Mouse (Mus musculus): ENCODE results near the gene Sergef. TPM values are rescaled to one million over a fixed set of nuclear protein-coding genes. Genes with fewer than 3 reads are reported as not detected.

Gene Sergef
- polyA plus RNA-seq, 1 experiment from 2014 or later, result 49.1 TPM

- H3K9me3 ChIP-seq (replicated peaks), result no peaks in the 10 kb centered on the region
- no peaks in the 10 kb centered on the region for H3K27me3 ChIP-seq (replicated peaks)
- H3K4me2 ChIP-seq, result peak overlapping the region; percentile 23; the same call in 1 of the 2 replicates
- H3K27ac ChIP-seq (replicated peaks), result peak overlapping the region; percentile 54
- H3K4me3 ChIP-seq (replicated peaks), result no peak overlapping the region
- H3K36me3 ChIP-seq, result no peaks in the 10 kb centered on the region
- H3K9ac ChIP-seq (replicated peaks), result no peak overlapping the region
- peaks cover 32% of the 10 kb centered on the region for H3K4me1 ChIP-seq
- WGBS, result 81% methylated on average over 11 of the region's 11 CpGs
- ATAC-seq (ENCODE audit: low FRiP score), result 0 out of 2 replicates have a peak, but pooled peaks have one; percentile 42
Measured at GRCm38 (mm10) chr7:46534767-46535428, 104.7 kb downstream of the Sergef start.

DNA sequence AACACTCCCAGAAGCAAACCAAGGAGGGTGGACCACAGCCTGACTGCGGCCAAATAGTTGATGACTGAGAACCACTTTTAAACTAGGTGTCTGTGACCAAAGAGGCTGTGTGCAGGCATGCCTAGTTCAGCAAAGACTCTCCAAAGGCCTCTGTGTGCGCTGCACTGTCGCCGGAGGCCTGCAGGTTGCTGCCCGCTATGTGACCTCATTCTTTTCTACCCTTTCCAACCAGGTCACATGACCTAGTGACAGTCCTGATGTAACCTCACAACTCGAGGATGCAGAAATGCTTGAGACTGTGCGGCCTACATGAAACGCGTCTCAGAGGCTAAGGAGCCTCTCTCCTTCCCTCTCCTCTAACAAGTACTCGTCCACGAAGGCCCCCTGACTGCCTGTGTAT lies 106.1 kb downstream of the Sergef start:
- Histone ChIP-seq H3K4me3 (replicated peaks) (no peak overlapping the region), H3K9ac (replicated peaks) (no peak overlapping the region), H3K4me2 (no peak overlapping the region), H3K9me3 (replicated peaks) (no peaks in the 10 kb centered on the region), H3K27ac (replicated peaks) (no peak overlapping the region), H3K4me1 (peaks cover 35% of the 10 kb centered on the region), H3K27me3 (replicated peaks) (no peaks in the 10 kb centered on the region), H3K36me3 (no peaks in the 10 kb centered on the region)
- 77% methylated on average over 11 of the region's 11 CpGs for WGBS
- no peak for ATAC-seq (ENCODE audit: low FRiP score)

- no peak for ATAC-seq (ENCODE audit: low FRiP score)
- H3K4me1 ChIP-seq, result peaks cover 32% of the 10 kb centered on the region
- WGBS, result 87% methylated on average over 5 of the region's 5 CpGs
- no peak overlapping the region for H3K4me2 ChIP-seq
- H3K27ac ChIP-seq (replicated peaks), result no peak overlapping the region
- no peak overlapping the region for H3K9ac ChIP-seq (replicated peaks)
- H3K27me3 ChIP-seq (replicated peaks), result no peaks in the 10 kb centered on the region
- H3K36me3 ChIP-seq, result no peaks in the 10 kb centered on the region
- H3K4me3 ChIP-seq (replicated peaks), result no peak overlapping the region
- H3K9me3 ChIP-seq (replicated peaks), result no peaks in the 10 kb centered on the region
Measured at GRCm38 (mm10) chr7:46531345-46531744, 108.3 kb downstream of the Sergef start.

DNA sequence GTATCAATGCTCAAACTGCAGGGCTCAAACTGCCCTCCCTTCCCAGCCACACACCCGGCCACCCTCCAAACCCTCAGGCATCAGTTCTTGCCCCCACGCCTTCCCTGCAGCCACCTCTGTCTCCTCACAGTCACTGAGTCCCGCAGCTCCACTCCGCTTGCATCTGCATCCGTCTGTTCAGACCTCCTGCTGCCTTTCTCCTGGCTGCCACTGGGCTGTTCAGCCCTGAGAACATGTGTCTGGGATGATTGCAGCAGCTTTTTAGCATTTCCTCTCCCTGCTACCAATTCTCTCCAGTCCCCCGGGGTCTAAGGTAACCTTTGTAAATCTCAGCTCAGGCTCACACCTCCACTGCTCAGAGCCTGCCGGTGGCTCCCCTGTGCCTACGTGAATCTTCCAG lies 109.7 kb downstream of the Sergef start:
- Histone ChIP-seq H3K4me3 (replicated peaks) (no peak overlapping the region), H3K9me3 (replicated peaks) (no peaks in the 10 kb centered on the region), H3K4me1 (peaks cover 20% of the 10 kb centered on the region), H3K36me3 (no peaks in the 10 kb centered on the region), H3K27me3 (replicated peaks) (no peaks in the 10 kb centered on the region), H3K9ac (replicated peaks) (no peak overlapping the region), H3K27ac (replicated peaks) (no peak overlapping the region), H3K4me2 (no peak overlapping the region)
- WGBS, result 36% methylated on average over 8 of the region's 8 CpGs
- ATAC-seq (ENCODE audit: low FRiP score), result peak; percentile 57; the same call in 1 of the 2 replicates

GRCm38 (mm10) chr7:46529259-46529658 lies 110.3 kb downstream of the Sergef start:
- H3K9me3 ChIP-seq (replicated peaks), result no peaks in the 10 kb centered on the region
- H3K4me2 ChIP-seq, result no peak overlapping the region
- no peak overlapping the region for H3K9ac ChIP-seq (replicated peaks)
- WGBS, result 87% methylated on average over 5 of the region's 5 CpGs
- H3K4me1 ChIP-seq, result peaks cover 15% of the 10 kb centered on the region; the same call in 1 of the 2 replicates
- H3K36me3 ChIP-seq, result no peaks in the 10 kb centered on the region
- no peak for ATAC-seq (ENCODE audit: low FRiP score)
- H3K27ac ChIP-seq (replicated peaks), result no peak overlapping the region
- H3K27me3 ChIP-seq (replicated peaks), result no peaks in the 10 kb centered on the region
- no peak overlapping the region for H3K4me3 ChIP-seq (replicated peaks)

DNA sequence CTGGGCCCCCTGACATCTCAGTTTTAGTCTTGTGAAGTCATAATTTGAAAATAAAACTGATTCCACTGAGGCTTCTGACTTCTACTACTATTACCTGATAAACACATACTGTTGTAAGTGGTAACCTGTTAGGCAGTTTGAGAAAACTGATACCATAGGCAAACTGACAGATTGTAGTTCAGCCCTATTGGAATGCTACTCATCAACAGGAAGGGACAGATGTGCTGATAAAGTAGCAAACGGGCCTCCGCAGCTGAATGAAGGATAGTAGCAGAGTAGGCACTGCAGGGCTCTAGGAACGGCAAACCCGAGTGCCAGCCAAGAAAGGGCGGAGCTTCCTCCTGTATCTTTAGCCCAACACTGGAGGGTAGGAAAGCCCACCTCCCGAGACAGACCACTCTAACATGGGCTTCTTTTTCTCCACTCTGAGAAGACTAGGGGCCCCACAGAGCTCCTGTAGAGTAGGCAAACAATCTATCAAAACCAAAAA lies 112.9 kb downstream of the Sergef start:
- no peaks in the 10 kb centered on the region for H3K9me3 ChIP-seq (replicated peaks)
- no peak overlapping the region for H3K9ac ChIP-seq (replicated peaks)
- H3K4me1 ChIP-seq, result peaks cover 7% of the 10 kb centered on the region; the same call in 1 of the 2 replicates
- 65% methylated on average over 6 of the region's 6 CpGs for WGBS
- H3K4me2 ChIP-seq, result no peak overlapping the region
- no peak for ATAC-seq (ENCODE audit: low FRiP score)
- no peaks in the 10 kb centered on the region for H3K36me3 ChIP-seq
- no peak overlapping the region for H3K27ac ChIP-seq (replicated peaks)
- no peak overlapping the region for H3K4me3 ChIP-seq (replicated peaks)
- no peaks in the 10 kb centered on the region for H3K27me3 ChIP-seq (replicated peaks)

- no peak for ATAC-seq (ENCODE audit: low FRiP score)
Measured at GRCm38 (mm10) chr7:46523215-46523614, 116.4 kb downstream of the Sergef start.

DNA sequence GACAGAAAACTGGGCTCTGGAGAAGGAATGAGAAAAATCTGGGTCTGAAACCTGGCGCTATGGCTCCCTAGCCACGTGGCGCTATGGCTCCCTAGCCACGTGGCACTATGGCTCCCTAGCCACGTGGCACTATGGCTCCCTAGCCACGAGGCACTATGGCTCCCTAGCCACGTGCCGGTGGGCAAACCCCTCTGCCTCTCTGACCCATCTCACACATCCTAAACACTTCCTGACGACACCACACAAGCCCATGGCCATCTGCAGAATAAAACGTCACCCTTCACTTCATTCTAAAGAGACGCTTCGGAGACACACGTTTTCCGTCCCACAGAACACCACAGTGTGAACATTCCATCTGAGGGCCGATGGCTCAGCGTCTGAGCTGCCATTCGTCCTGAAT lies 117.8 kb downstream of the Sergef start:
- WGBS, result 93% methylated on average over 17 of the region's 17 CpGs
- Histone ChIP-seq H3K4me3 (replicated peaks) (no peak overlapping the region), H3K9ac (replicated peaks) (no peak overlapping the region), H3K4me2 (no peak overlapping the region), H3K4me1 (peaks cover 17% of the 10 kb centered on the region), H3K27ac (replicated peaks) (no peak overlapping the region), H3K36me3 (no peaks in the 10 kb centered on the region), H3K27me3 (replicated peaks) (no peaks in the 10 kb centered on the region), H3K9me3 (replicated peaks) (no peaks in the 10 kb centered on the region)
- no peak for ATAC-seq (ENCODE audit: low FRiP score)

More at GRCm38 (mm10) chr7:46523215-46523614, 116.4 kb downstream of the Sergef start:
- no peak overlapping the region for H3K4me2 ChIP-seq
- H3K27me3 ChIP-seq (replicated peaks), result no peaks in the 10 kb centered on the region
- H3K36me3 ChIP-seq, result no peaks in the 10 kb centered on the region
- no peak overlapping the region for H3K27ac ChIP-seq (replicated peaks)
- peaks cover 17% of the 10 kb centered on the region for H3K4me1 ChIP-seq
- no peaks in the 10 kb centered on the region for H3K9me3 ChIP-seq (replicated peaks)
- 85% methylated on average over 7 of the region's 7 CpGs for WGBS
- no peak overlapping the region for H3K9ac ChIP-seq (replicated peaks)
- no peak overlapping the region for H3K4me3 ChIP-seq (replicated peaks)

DNA sequence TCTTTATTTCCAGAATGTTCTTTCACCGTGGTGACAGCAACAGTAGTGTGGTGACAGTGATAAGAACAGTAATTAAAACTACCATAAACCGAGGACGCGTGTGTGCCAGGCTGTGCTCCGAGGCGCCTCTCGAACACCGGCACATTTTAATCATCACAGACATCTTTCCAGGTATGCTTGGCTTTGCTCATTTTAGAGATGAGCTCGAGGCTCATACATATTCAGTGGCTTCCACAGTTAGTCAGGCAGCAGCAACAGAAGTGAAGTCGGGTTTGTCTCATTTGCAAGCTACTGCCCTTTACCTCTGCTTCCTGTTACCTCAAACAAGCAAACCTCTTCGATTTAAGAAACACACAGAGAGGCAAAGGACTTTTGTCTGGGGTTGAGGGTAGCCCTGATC lies 120.5 kb downstream of the Sergef start:
- 48% methylated on average over 11 of the region's 11 CpGs for whole genome bisulfite sequencing
- no peak overlapping the region for H3K27ac ChIP-seq (replicated peaks)
- ATAC-seq (ENCODE audit: low FRiP score), result 0 out of 2 replicates have a peak, but pooled peaks have one; percentile 16

DNA sequence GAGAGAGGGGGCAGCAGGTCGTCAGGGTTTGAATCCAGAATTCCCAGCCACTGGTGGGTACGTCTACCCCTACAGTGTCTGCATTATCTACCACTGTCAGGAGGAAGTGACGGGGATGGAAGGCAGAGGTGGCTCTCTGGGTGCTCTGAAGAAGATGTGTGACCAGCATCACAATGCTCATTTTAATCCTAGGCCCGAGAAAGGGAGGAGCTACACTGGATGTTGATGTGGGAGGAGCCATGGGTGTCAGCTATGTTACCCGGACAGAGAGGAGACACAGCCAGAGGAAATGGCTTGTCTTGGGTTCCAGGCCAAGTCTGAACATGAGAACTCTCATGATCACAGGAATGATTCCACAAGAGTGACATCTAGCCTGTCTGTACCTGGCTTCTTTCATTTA lies 122.4 kb downstream of the Sergef start:
- peaks cover 17% of the 10 kb centered on the region for H3K4me1 ChIP-seq
- ATAC-seq (ENCODE audit: low FRiP score), result no peak

More for the DNA sequence above, 120.5 kb downstream of the Sergef start:
- Histone ChIP-seq H3K36me3 (no peaks in the 10 kb centered on the region), H3K4me3 (replicated peaks) (no peak overlapping the region), H3K27me3 (replicated peaks) (no peaks in the 10 kb centered on the region), H3K9me3 (replicated peaks) (no peaks in the 10 kb centered on the region), H3K9ac (replicated peaks) (no peak overlapping the region), H3K4me2 (no peak overlapping the region), H3K4me1 (peaks cover 17% of the 10 kb centered on the region)

GRCm38 (mm10) chr7:46515960-46516359 lies 123.6 kb downstream of the Sergef start:
- WGBS, result 87% methylated on average over 5 of the region's 5 CpGs
- H3K9me3 ChIP-seq (replicated peaks), result no peaks in the 10 kb centered on the region
- no peak overlapping the region for H3K9ac ChIP-seq (replicated peaks)
- H3K4me3 ChIP-seq (replicated peaks), result no peak overlapping the region
- H3K4me1 ChIP-seq, result peaks cover 20% of the 10 kb centered on the region
- ATAC-seq (ENCODE audit: low FRiP score), result no peak
- no peaks in the 10 kb centered on the region for H3K27me3 ChIP-seq (replicated peaks)
- H3K27ac ChIP-seq (replicated peaks), result no peak overlapping the region
- no peak overlapping the region for H3K4me2 ChIP-seq
- H3K36me3 ChIP-seq, result no peaks in the 10 kb centered on the region

More for the DNA sequence above, 122.4 kb downstream of the Sergef start:
- Histone ChIP-seq H3K4me2 (no peak overlapping the region), H3K27me3 (replicated peaks) (no peaks in the 10 kb centered on the region), H3K9me3 (replicated peaks) (no peaks in the 10 kb centered on the region), H3K27ac (replicated peaks) (no peak overlapping the region), H3K36me3 (no peaks in the 10 kb centered on the region), H3K4me3 (replicated peaks) (no peak overlapping the region), H3K9ac (replicated peaks) (no peak overlapping the region)
- WGBS, result 59% methylated on average over 5 of the region's 5 CpGs

DNA sequence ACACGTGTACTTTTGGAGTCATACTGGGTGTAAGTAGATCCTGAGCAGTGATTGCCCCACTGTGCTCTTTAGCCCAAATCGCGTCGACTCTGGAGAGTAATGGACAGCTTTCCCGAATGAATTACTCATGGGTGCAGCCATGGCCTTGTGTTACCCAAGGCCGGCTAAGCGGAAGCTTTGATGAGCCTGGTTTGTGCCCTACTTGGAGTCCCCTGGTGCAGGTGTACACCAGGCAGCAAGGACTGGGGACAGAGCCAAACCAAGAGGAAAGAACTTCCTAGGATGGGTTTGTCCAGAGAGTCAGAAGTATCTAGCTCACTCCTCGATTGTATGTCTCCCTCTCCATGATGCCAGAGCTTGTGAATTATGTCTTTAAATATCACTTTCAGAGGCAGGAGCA lies 124.6 kb downstream of the Sergef start:
- H3K27ac ChIP-seq (replicated peaks), result no peak overlapping the region
- H3K4me1 ChIP-seq, result peaks cover 22% of the 10 kb centered on the region
- H3K27me3 ChIP-seq (replicated peaks), result no peaks in the 10 kb centered on the region
- no peak overlapping the region for H3K4me2 ChIP-seq
- H3K4me3 ChIP-seq (replicated peaks), result no peak overlapping the region
- ATAC-seq (ENCODE audit: low FRiP score), result no peak
- 92% methylated on average over 8 of the region's 8 CpGs for WGBS
- H3K36me3 ChIP-seq, result no peaks in the 10 kb centered on the region
- no peaks in the 10 kb centered on the region for H3K9me3 ChIP-seq (replicated peaks)
- H3K9ac ChIP-seq (replicated peaks), result no peak overlapping the region

All from neural tube, embryonic 15.5 days (tissue).